Mouse (Mus musculus): ENCODE measurements at regions not wholly inside any gene's neighbourhood (a gene's known extent, or its start where the extent isn't known, plus 50 kb on each side); places are given as distances from the start of the nearest gene placed in this dataset.
A peak's percentile ranks its signal among the peaks of the same experiment; 100 is the strongest.

DNA sequence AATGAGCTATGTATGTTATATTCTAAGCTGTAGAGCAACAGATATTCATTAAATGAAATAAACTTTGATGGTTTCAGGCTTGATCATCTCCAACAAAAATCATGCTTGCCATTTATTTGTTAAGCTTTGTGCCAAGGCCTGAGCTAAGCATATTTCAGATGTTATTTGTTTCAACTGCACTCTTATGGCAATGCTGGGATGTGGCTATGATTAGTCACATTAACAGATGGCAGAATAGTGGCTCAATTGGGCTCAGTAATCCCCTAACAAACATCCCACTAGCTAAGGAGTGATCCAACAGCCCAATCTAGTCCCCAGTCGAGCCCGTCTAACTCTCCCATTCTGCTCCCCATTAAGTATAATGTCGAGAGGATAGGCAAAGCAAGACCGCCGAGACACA lies 332.1 kb upstream of the Arid1b start:
- DNase-seq (ENCODE audit: low read depth, low spot score), result no peak

DNA sequence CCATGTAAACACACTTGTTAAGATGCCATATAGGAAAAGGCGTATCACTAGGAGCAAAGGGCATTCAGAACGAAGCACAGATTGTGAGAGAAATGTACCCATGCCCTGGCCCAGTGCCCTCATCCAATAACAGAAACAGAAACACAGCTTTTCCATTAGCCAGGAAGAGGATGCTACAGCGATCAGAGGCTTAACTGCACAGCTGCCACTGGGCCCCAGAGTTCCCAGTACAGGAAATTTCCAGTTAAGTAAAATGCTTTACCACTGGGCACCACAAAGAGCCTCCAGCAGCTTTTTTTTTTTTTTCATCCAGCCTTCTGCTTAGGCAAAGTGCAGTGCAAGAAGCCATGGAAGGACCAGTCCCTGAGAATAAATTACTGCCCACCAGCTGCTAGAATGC lies 325.6 kb upstream of the Arid1b start:
- DNase-seq (ENCODE audit: low read depth, low spot score), result peak; percentile 28

DNA sequence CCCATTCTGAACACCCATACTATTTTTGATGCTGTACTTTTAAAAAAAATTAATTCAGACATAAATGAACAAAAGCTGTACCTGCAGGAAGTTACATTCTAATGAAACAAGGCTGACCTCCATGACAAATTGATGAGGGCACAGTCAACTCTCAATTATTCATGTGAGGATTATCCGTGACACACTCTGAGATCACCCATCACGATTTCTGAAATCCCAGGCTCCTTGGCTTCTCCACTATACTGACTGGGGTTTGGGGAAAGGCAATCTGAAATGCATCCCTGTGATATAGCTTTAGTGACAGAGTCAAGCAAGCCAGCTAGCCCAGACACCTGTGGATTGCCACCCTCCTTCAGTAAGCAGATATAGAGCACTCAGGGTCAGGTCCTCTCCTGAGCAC lies 320.9 kb upstream of the Arid1b start:
- no peak for DNase-seq (ENCODE audit: low read depth, low spot score)

DNA sequence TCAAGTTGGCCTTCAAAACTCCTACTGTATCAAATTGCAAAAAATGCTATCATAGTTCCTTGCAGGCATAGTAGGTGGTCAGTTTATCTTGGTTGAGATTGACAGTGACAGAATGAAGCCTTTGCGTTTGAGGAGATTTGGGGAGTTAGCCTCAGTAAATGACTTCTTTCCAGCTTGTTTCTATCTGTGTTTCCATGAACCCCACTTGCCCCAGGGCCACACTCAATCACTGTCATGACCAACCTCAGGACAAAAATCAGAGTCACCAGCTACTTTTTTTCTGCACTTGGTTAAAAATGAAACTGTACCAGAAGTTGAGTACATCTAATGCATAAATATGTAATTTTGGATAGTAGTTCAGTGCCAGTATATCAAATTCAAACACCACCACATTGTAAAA lies 287.7 kb upstream of the Arid1b start:
- DNase-seq (ENCODE audit: low read depth, low spot score), result no peak

DNA sequence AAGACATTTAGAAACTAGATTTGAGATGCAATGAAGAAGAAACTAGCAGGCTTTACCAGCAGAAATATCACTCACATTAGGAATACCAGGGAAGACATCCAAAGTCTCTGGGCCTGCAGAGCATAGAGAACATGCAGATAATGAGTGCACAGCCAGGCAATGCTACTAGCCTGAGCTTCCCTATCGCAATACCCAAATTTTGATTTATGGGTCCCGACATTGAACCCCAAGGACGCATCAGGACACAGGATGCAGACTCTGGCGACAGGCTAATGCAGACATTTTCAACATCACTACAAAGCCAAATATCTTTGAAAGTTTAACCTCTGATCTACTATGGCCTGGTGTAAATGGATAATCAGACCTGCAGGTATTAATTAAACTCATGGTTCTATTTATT lies 273.1 kb upstream of the Arid1b start:
- DNase-seq (ENCODE audit: low read depth, low spot score), result no peak

DNA sequence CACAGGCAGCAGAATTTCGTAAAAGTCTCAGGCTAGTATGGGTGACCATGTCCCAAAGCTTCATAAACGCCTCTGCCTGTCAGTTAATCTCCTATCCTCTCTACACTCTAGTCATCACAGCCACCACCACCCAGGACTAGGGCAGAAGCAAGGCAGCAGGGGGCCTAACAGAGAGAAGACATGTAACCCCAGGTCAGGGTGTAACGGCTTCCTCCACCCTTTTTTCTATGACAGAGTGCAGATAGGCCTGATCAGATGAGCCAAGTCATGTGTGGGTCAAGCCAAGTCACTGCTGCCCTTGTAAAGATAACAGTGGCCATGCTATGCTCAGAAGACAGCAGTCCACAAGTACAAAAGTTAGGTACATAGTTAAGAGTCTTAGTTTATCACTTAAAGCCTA lies 270.1 kb upstream of the Arid1b start:
- no peak for DNase-seq (ENCODE audit: low read depth, low spot score)

DNA sequence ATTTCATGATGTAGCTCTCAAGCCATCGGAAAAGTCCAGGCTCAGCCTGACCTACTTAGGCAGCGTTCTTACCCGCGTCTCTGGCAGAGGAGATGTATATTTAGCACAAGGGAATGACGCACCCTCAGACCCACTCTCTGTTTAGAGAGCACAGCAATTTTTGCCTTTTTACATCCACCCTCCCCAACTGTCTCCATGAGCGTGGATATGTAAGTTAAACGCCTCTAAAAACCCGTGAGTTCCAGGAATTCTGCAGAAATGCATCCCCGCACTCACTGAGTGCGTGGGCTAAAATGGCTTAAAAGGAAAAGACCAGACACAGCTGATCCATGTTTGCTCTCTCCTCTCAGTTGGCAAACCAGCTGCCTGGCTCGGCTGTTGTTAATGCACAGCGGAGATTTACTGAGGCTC lies 267.8 kb upstream of the Arid1b start:
- DNase-seq (ENCODE audit: low read depth, low spot score), result peak; percentile 9

DNA sequence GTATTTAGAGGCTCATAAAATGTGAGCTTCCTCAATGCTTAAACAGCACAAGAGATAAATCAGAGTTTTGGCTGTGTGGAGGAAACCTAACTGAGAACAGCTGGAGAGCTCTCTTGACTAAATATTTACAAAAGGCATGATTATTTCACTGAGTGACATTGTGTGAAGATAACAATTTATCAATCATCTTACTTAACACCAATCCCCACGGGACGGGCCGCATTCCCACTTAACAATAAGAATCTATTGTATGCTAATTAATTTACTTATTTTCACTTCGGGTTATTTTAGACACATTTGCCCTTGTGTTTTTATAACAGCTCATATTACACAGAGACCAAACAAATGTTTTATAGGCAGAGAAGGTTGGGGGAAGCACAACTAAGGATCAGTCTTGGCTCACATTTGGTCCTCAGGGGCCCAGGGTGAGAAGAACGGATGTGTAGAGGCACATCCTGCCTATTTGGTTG lies 259.7 kb upstream of the Arid1b start:
- no peak for DNase-seq (ENCODE audit: low read depth, low spot score)

DNA sequence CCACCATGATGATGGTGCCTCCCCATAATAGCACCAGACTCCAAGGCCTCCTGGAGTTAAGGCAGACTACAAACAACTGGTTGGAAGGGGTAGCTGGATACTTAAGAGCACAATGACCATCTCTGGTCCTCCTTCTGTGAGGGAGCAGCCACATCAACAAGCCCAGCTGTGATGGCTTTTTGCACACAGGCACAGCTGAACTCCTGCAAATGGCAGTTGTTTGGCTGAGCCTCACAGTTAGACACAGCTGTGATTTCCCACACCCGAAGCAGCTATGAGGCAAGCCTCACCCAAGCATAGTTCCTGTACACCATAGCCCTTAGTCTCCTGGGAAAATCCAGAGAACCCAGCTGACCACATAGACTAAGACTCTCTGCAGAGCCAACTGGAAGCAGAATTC lies 258.9 kb upstream of the Arid1b start:
- no peak for DNase-seq (ENCODE audit: low read depth, low spot score)

DNA sequence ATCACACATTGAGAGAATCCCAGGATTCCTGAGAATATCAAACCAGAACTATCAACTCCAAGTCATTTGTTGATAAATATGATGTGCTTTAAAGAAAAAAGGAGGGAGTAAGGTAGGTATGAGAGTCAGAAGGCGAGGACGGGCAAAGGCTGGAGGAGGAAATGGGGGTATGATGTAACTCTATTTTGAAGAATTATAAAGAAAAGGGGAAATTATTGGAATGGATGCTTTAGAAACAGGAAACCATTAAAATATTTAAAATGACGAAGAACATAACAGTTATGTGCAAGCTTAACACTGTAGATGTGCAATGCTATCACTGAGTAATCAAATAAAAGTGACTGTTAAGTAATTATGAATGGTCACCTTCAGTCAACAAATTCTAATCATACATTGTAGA lies 257.4 kb upstream of the Arid1b start:
- DNase-seq (ENCODE audit: low read depth, low spot score), result no peak

DNA sequence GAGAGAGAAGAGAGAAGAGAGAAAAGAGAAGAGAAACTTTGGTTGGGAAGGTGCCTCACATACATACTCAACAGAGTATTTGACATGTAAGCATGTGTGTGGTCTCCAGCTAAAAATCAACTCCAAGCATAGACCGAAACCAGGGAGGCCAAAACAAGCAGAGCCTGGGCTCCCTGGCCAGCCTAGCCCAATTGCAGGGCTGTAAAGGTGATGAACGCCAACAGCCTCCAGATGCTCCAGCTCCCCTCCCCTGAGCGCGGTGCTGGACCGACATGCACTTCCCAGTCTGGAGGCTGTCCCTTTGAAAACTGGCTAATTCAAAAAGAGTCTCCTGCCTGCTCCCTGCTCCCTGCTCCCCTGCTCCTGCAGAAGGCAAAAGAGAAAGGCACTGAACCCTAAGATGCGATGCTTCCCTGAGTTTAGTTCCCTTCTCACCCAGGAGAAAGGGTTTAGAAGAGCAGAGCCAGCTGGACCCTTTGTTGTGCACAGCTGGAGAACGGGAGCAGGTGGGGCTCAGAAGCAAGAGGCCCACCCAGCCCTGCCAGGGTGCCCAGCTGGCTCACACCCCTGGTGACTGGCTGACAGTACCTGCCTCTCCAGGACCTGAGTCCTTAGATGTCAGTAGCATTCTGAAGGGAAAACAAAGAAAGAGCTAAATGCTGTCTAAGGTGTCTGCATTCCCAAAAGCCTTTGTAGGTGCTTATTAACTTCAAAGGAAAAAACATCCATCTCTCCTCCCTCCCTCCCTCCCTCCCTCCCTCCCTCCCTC lies 255.2 kb upstream of the Arid1b start:
- no peak for DNase-seq (ENCODE audit: low read depth, low spot score)

DNA sequence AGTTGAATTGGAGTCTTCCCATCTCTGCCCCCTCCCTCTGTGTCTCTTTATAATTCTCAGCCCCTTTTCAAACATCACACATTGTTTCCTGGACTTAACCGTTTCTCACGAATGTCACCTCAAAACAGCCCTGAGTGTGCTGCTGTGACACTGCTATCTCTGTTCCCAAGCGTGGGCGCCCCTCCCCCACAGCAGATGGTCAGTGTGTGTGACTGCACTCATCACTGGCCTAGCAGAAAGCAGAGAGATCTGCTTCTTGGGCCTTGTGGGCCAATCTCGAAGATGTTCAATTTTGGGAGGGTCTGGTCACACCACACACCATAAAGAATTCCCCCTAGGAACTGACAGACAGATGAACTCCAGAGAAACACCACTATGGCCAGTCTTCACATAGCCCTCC lies 253.3 kb upstream of the Arid1b start:
- peak; percentile 4 for DNase-seq (ENCODE audit: low read depth, low spot score)

DNA sequence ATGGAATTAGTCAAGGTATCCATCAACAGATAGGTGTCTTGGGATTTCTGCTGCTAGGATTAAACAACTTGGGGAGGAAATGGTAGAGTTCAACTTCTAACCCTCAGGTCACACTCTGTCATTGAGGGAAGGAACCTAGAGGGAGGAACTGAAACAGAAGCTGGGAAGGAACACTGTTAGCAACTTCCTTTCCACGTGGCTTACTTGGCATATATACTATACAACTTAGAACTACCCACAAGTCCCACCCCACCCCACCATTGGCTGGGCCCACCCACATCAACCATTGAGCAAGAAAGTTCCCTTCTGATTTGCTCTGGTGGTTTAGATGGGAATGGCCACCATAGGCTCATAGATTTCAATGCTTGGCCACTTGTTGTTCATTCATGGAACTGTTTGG lies 251.8 kb upstream of the Arid1b start:
- no peak for DNase-seq (ENCODE audit: low read depth, low spot score)

DNA sequence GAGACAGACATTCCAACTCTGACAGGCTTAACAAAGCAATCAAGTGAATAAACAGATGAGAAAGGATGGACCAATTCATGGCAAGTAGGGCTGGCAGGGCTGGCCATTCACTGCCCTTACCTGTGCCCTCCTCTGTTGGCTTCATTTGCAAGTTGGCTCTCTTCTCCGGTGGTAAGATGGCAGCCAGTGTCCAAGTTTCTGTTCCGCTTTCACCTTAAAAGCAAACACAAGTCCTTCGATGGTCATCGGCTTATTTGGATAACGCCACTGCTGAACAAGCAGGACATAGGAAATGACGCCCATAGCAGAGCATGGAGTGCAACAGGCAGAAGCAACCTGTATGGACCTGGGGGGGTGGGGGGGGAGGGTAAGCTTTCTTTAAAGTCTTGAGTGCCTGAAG lies 231.2 kb upstream of the Arid1b start:
- no peak for DNase-seq (ENCODE audit: low read depth, low spot score)

DNA sequence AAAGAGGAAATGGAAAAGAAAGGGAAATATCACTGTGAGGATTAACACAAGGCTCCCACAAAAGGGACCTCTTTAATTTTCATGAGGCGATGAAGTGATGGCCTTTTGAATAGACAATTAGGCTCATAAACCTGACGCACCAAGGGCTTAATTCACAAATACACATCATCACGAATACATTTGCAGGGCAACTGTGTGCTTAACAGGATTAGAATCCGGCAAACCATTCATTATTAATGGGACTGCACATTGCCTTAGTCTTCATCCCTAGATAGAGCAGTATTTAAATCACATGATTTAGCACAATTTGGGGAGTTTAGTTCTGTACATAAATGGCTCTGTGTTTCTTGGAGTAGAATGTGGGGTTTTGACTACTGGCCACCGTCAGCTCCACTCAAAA lies 228.4 kb upstream of the Arid1b start:
- no peak for DNase-seq (ENCODE audit: low read depth, low spot score)

DNA sequence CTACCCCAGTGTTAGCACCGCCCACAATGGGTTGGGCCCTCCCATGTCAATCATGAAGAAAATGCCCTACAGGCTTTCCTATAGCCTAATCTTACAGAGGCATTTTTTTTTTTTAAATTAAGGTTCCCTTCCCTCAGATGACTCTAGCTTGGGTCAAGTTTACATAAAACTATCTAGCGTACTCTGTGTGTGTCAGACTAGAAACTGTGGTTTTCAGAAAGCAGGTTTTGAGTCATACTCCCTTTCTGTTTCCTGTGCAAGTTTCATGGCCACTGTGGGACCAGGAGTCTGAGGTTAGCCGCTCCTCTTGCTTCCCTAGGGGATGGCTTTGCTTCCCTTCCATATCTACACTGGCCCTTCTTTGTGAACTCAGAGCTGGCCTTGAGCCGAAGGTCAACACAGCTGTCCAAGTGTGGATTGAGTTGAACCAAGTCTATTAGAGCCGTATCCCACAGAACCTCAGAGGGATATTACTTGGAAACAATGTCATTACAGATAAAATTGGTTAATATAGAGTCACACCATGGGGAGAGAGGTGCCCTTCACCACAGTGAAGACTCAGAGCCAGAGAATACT lies 226.1 kb upstream of the Arid1b start:
- DNase-seq (ENCODE audit: low read depth, low spot score), result no peak

DNA sequence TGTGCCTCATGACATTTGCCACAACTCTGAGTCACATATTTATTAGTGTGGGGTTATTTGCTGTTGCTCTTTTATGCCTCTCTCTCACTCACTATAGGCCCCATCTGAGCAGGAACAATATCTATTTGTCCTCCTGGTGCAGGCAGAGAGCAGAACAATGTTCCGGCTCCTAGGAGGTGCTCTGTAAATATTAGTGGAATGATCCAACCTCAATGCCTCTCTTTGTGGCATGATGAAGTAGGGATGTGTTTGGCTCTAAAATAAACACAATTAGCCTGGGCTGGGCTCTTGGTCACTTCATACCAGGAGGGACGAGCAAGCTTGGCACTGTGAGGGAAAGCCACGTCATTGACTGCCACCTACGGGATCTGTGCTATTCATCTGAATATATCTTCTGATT lies 224.8 kb upstream of the Arid1b start:
- DNase-seq (ENCODE audit: low read depth, low spot score), result no peak

DNA sequence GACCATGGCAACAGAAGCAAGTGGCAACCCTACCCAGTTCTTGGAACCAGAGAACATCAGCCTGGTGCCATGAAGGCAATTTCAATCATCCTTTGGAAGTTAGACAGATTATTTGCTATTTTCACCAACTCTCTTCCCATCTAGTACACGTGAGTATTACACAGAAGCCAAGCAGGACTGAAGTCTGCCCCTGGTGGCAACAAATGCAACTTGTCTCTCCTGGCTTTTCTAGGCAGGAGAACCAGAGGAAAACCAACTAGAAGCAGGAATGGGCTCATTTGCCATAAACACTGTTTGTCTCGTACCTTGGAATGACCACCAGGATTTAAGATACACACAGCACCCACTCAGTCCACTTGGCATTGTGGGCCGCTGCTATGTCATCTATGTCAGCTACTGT lies 224.1 kb upstream of the Arid1b start:
- no peak for DNase-seq (ENCODE audit: low read depth, low spot score)

DNA sequence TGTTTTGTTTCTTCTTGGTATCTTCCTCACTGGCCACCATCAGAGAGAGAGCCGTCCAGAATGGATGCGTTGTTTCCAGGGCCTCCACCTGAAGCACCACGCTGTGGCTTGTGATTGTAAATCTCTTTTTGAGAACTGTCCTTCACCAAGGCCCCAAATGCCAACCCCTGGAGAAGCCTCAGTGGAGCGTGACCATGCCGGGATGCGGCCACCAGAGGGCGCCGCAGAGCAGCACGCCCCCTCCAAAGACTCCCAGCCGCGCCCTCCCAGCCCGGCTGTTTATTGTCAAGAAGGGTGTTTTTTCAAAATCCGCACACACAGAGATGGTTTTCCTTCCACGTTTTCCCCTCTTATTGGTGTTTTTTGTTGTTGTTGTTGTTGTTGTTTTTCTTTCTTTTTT lies 216.0 kb upstream of the Arid1b start:
- DNase-seq (ENCODE audit: low read depth, low spot score), result peak; percentile 26

DNA sequence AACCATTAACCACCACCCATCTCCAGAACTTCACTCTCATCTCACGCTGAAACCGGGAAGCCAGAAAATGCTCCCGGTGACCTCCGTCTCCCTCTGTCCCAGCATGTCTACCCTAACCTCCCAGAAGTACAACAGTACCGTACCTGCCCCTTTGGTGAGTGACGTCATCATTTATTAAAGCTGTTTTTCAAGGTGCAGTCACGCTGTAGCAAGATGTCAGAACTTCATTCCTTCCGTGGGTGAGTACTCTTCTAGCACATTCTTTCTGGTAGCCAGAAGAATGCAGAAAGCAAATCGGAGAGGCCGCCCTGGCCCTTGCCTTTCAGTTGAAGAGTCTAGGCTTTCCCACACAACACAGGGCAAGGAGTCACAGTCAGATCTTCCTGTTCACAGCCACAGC lies 215.1 kb upstream of the Arid1b start:
- DNase-seq (ENCODE audit: low read depth, low spot score), result no peak

DNA sequence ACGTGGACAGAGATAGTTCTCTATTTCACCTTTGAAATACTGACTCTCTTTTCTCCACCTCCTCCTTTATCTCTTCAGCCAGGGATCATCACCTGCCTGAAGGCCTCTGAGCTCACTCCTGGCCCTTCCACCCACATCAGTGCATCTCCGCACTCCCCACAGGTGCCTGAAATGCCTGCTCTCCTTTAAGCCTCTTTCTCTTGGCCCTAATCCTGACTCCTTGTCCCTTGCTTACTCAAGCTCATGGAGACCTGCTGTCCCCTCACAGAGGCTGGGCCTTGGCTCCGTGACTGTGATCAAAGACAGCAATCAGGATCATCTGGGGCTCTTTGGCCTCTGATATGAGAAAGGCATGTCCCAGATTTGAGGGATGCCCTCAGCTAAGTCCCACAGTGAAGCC lies 212.5 kb upstream of the Arid1b start:
- DNase-seq (ENCODE audit: low read depth, low spot score), result no peak

DNA sequence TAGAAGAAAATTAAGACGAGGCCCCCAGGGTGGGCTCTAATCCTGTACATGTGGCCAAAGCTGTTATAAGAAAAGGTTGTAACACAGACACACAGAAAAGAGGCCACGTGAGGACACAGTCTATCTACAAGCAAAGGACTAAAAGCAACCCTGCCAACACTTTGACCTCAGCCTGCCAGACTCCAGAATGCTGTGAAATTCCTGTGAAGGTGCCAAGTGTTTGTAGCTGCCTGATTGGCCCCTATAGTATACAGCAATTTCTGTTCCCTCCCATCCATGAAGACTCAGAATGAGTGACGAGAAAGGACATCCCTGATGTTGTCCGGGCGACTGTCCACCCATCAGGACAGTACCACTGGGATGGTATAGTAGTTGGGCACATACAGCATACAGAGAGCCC lies 209.8 kb upstream of the Arid1b start:
- DNase-seq (ENCODE audit: low read depth, low spot score), result no peak

DNA sequence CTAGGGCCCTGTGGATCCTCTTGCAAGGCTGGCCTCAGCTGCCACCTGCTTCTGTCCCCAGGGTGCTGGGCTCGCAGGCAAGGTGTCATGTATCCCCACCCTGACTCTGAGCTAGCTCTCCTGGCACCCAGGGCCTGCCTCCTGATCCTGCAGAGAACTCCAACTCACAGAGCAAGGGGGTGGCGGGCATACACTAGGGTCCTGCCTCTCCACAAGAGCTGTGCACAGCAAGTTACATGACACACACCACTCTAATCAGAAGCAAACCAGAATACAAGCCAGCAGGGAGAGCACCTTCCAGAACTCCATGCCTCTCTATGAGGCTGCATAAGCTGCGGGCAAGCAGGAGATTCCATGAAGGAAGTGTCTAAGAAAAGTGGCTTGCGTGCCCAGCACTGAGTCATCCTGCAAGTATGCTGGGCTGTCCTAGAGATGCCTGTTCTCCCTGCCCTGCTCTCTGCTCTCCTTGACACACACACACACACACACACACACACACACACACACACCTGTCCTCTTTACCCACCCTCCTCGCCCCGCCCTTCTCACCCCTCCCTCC lies 208.8 kb upstream of the Arid1b start:
- no peak for DNase-seq (ENCODE audit: low read depth, low spot score)

All from retina, adult 2 months (tissue).